Mouse (Mus musculus) bone marrow macrophage, adult 2 months (primary cell): ENCODE measurements around the gene Abhd12.

Experiments used
- CTCF ChIP-seq: IDR thresholded peaks from 2 replicates; pipeline ENCODE4 v1.5.1; 2012; ENCODE audit warnings: low read depth, mild to moderate bottlenecking, low read length, moderate library complexity
- POLR2A ChIP-seq: IDR thresholded peaks from 2 replicates; pipeline ENCODE4 v1.6.1; 2012; ENCODE audit warnings: mild to moderate bottlenecking, low read depth, low read length, borderline replicate concordance

GRCm38 (mm10) chr2:150884779-150885110 is 19.8 kb downstream of the Abhd12 start:
- TF ChIP-seq CTCF: no peak
- no peak for TF ChIP-seq POLR2A
